Mouse (Mus musculus) lung, postnatal 0 days (tissue): ENCODE results near the gene Hist1h4i. TPM values are rescaled to one million over a fixed set of nuclear protein-coding genes. Genes with fewer than 3 reads are reported as not detected.
A peak's percentile ranks its signal among the peaks of the same experiment; 100 is the strongest.
"Not testable (repeated sequence)": the region's sequence is repeated elsewhere in the genome, so short reads cannot be mapped to it uniquely, and the experiment has no call there.

Source experiments
- ATAC-seq: fragments of 200-750 bp; cut with Nextera tagmentation; 2 replicates; pipeline ENCODE4 v1.8.0; 2017; ENCODE audit warnings: moderate library complexity
- DNase-seq: peaks from one replicate; pipeline ENCODE4 v3.0.0-alpha.2; 2016; ENCODE audit warnings: low spot score
- H3K27ac ChIP-seq: fragments of 300-500 bp; sonication (generic); 2 replicates; pipeline ENCODE4 v1.5.1; 2014; ENCODE audit warnings: antibody characterized with exemption, mild to moderate bottlenecking, low read length, mixed read lengths
- H3K27me3 ChIP-seq: fragments of 300-500 bp; sonication (generic); replicated peaks from 2 replicates; pipeline ENCODE4 v1.6.1; 2014; ENCODE audit warnings: low read length, mixed read lengths; ENCODE audit not compliant: insufficient read depth
- H3K36me3 ChIP-seq: fragments of 300-500 bp; sonication (generic); 2 replicates; pipeline ENCODE4 v1.6.1; 2014; ENCODE audit warnings: low read length, mixed read lengths; ENCODE audit not compliant: insufficient read depth
- H3K4me1 ChIP-seq: fragments of 300-500 bp; sonication (generic); 2 replicates; pipeline ENCODE4 v1.6.1; 2014; ENCODE audit warnings: antibody characterized with exemption, low read depth, low read length, mixed read lengths; ENCODE audit not compliant: insufficient read depth
- H3K4me2 ChIP-seq: fragments of 300-500 bp; sonication (generic); replicated peaks from 2 replicates; pipeline ENCODE4 v1.6.1; 2014; ENCODE audit warnings: low read depth, mild to moderate bottlenecking, low read length, moderate library complexity, mixed read lengths
- H3K4me3 ChIP-seq: fragments of 300-500 bp; sonication (generic); 2 replicates; pipeline ENCODE4 v1.5.1; 2014; ENCODE audit warnings: low read depth, low read length
- H3K9ac ChIP-seq: fragments of 300-500 bp; sonication (generic); replicated peaks from 2 replicates; pipeline ENCODE4 v1.6.1; 2014; ENCODE audit warnings: low read depth, mild to moderate bottlenecking
- H3K9me3 ChIP-seq: fragments of 300-500 bp; sonication (generic); 2 replicates; pipeline ENCODE4 v1.6.1; 2016; ENCODE audit warnings: low read length, mixed read lengths
- CTCF ChIP-seq: IDR thresholded peaks from 2 replicates; pipeline ENCODE4 v1.5.1; 2016; ENCODE audit warnings: antibody characterized with exemption, mild to moderate bottlenecking
- EP300 ChIP-seq: IDR thresholded peaks from 2 replicates; pipeline ENCODE4 v1.6.1; 2016; ENCODE audit warnings: antibody characterized with exemption, mild to moderate bottlenecking, control low read depth
- WGBS: fragments of 180-500 bp; shearing (Covaris S2); extraction: QIAGEN DNeasy Blood & Tissue Kit; methylation state at CpG from one replicate; pipeline ENCODE4 v1.1.7; 2014; 5-methylcytosine and 5-hydroxymethylcytosine counted together
- polyA plus RNA-seq: library from polyadenylated mRNA; unstranded; fragments of >200 nt; fragmentation: Nextera tagmentation; extraction: Ambion mirVana; gene quantifications from 2 replicates; pipeline ENCODE4 v1.2.1, GENCODE M21; 2015

The Hist1h4i gene
- polyA plus RNA-seq, 1 experiment from 2014 or later = 4.6 TPM

GRCm38 (mm10) chr13:22043503-22044431 is 2.6 kb upstream of the Hist1h4i start:
- Histone ChIP-seq H3K27me3 (no peaks in the 10 kb centered on the region), H3K27ac (0 out of 2 replicates have a peak overlapping the region, but pooled peaks have one; percentile 0), H3K4me3 (peak overlapping the region; percentile 22), H3K9me3 (no peaks in the 10 kb centered on the region), H3K4me2 (peak overlapping the region; percentile 53), H3K9ac (no peak overlapping the region), H3K4me1 (peaks cover 6% of the 10 kb centered on the region; the same call in 1 of the 2 replicates), H3K36me3 (no peaks in the 10 kb centered on the region)
- ATAC-seq (peak; percentile 6; the same call in 1 of the 2 replicates), DNase-seq (peak; percentile 91)
- WGBS = 2% methylated on average over 6 of the region's 14 CpGs
- TF ChIP-seq CTCF (peak; percentile 76), EP300 (no peak)

- Histone ChIP-seq H3K4me3 (peak within 1 kb of the TSS; percentile 22), H3K4me2 (peak within 1 kb of the TSS; percentile 58), H3K27ac (peak within 1 kb of the TSS; percentile 40; the same call in 1 of the 2 replicates)
- H3K36me3 ChIP-seq, H3K4me1 ChIP-seq, H3K9ac ChIP-seq, H3K9me3 ChIP-seq, H3K27me3 ChIP-seq: not testable (repeated sequence)
- DNase-seq (peak; percentile 99), ATAC-seq (peak; percentile 91)
- TF ChIP-seq EP300 = peak; percentile 70
- 2% methylated on average over 39 of the region's 80 CpGs for WGBS
These were observed 1.7 kb upstream of the Hist1h4i start, which contains the start of the genes Hist1h2ag and Hist1h2bj for GRCm38 (mm10) chr13:22042568-22043502. Gene Hist1h2ag (minus strand): TSS chr13:22042944. Gene Hist1h2bj (plus strand): TSS chr13:22043214.

- DNase-seq (peak; percentile 6), ATAC-seq (no peak)
These were observed 747 bp upstream of the Hist1h4i start for GRCm38 (mm10) chr13:22041651-22042567.

GRCm38 (mm10) chr13:22040464-22041141 is 559 bp downstream of the Hist1h4i start:
- H3K4me1 ChIP-seq = peaks cover 8% of the 10 kb centered on the region; the same call in 1 of the 2 replicates
- peak overlapping the region; percentile 16; the same call in 1 of the 2 replicates for H3K9ac ChIP-seq
- DNase-seq (peak; percentile 39), ATAC-seq (no peak; the same call in 1 of the 2 replicates)
- peak overlapping the region; percentile 26; the same call in 1 of the 2 replicates for H3K4me3 ChIP-seq
- no peaks in the 10 kb centered on the region for H3K27me3 ChIP-seq
- H3K9me3 ChIP-seq = no peaks in the 10 kb centered on the region
- 2% methylated on average over 20 of the region's 24 CpGs for WGBS
- H3K27ac ChIP-seq = peak overlapping the region; percentile 47; the same call in 1 of the 2 replicates
- no peak for TF ChIP-seq EP300
- no peak for TF ChIP-seq CTCF
- H3K36me3 ChIP-seq = no peaks in the 10 kb centered on the region
- peak overlapping the region; percentile 56 for H3K4me2 ChIP-seq

More at GRCm38 (mm10) chr13:22041651-22042567, 747 bp upstream of the Hist1h4i start:
- Histone ChIP-seq H3K36me3 (no peaks in the 10 kb centered on the region), H3K9me3 (no peaks in the 10 kb centered on the region), H3K4me3 (0 out of 2 replicates have a peak overlapping the region, but pooled peaks have one; percentile 8), H3K4me1 (peaks cover 6% of the 10 kb centered on the region; the same call in 1 of the 2 replicates), H3K27ac (peak overlapping the region; percentile 40; the same call in 1 of the 2 replicates), H3K4me2 (peak overlapping the region; percentile 58), H3K27me3 (no peaks in the 10 kb centered on the region), H3K9ac (no peak overlapping the region)
- TF ChIP-seq CTCF = no peak
- no peak for TF ChIP-seq EP300
- WGBS = 2% methylated on average over 13 of the region's 13 CpGs
